ENCODE assay signal across 28 mouse cellular contexts in the genomic region with DNA sequence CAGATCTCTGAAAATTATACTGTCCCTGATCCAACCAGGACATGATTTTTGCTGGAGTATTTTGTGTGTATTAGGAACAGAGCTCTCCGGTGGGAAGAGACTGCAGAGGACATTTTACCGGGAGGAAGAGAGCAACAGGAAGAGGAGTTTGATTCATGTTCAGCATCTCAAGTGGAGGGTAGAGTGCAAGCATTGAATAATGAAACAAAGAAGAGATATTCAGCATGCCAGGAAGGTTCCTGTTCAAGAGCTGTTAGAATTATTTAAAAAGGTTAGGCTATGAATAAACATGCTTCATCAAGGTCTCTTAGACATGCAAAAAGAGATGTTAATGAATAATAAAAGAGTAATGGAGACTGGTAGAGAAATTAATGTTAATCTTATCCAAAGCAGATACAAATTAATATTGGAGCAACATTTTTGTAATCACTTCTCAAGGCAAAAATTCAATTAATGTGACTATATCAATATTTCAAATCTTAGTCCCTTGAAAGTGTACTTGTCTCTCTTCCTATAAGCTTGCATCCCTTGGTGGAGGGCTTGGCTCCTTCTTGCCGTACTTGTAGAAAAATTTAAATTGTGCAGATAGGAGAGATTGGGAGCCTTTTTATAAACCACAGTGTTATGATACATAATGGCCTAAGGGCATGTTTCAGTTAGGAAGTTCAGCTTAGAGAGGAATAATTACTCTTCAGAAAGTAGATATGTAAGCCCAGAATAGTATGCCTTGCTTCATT.
DNase-seq lines count a peak whose midpoint lies in the region; ATAC-seq and TF ChIP-seq lines count a peak whose summit lies in the region.
"Had no signal": no experiment of that assay in that cellular context is flagged by ENCODE, and none has a peak within 500 bp of the region (broad histone marks: within the 10 kb centered on the region; RNA-seq: fewer than 3 reads in every experiment).

No protein-coding gene starts in this region.

- TF ChIP-seq CTCF in layer of hippocampus, adult 2 months (conservative IDR thresholded peaks at IDR 0.05): no peak

- no peak overlapping the region for H3K4me2 ChIP-seq in forebrain, embryonic 16.5 days (ENCODE audit: low read length)
- H3K4me2 ChIP-seq in forebrain, embryonic 15.5 days (replicated peaks): no peak overlapping the region
- no peak overlapping the region for H3K4me2 ChIP-seq in midbrain, embryonic 13.5 days (replicated peaks)
- H3K4me2 ChIP-seq: embryonic facial prominence, embryonic 12.5 days had no signal

- H3K4me3 ChIP-seq in forebrain, embryonic 16.5 days (replicated peaks; ENCODE audit: low read length): no peak overlapping the region
- H3K4me3 ChIP-seq in forebrain, embryonic 15.5 days: no peak overlapping the region
- no peak overlapping the region for H3K4me3 ChIP-seq in layer of hippocampus, adult 2 months
- no peak overlapping the region for H3K4me3 ChIP-seq in midbrain, embryonic 13.5 days (replicated peaks)
- H3K4me3 ChIP-seq: embryonic facial prominence, embryonic 12.5 days; forebrain, embryonic 10.5 days; hindbrain, embryonic 10.5 days had no signal

- no peaks in the 10 kb centered on the region for H3K36me3 ChIP-seq in forebrain, embryonic 16.5 days (ENCODE audit: control insufficient read depth, insufficient read depth)
- H3K36me3 ChIP-seq in forebrain, embryonic 15.5 days: no peaks in the 10 kb centered on the region
- no peaks in the 10 kb centered on the region for H3K36me3 ChIP-seq in midbrain, embryonic 13.5 days
- H3K36me3 ChIP-seq: embryonic facial prominence, embryonic 12.5 days; forebrain, embryonic 10.5 days; G1E; hindbrain, embryonic 10.5 days had no signal

- no peak overlapping the region for H3K27ac ChIP-seq in forebrain, embryonic 16.5 days (ENCODE audit: low read length)
- no peak overlapping the region for H3K27ac ChIP-seq in forebrain, embryonic 15.5 days (replicated peaks)
- H3K27ac ChIP-seq in layer of hippocampus, adult 2 months: peak overlapping the region; percentile 56
- H3K27ac ChIP-seq in midbrain, embryonic 13.5 days: no peak overlapping the region
- H3K27ac ChIP-seq: embryonic facial prominence, embryonic 12.5 days; forebrain, embryonic 10.5 days; hindbrain, embryonic 10.5 days; liver, embryonic 14.5 days; macrophage; stomach, postnatal 0 days had no signal

- ATAC-seq in forebrain, embryonic 16.5 days: peak; percentile 33; the same call in 1 of the 2 replicates
- no peak for ATAC-seq in forebrain, embryonic 15.5 days (replicated peaks)
- ATAC-seq in midbrain, embryonic 13.5 days: peak; percentile 62; the same call in 1 of the 2 replicates

- H3K9ac ChIP-seq in forebrain, embryonic 16.5 days (replicated peaks; ENCODE audit: low read depth, low read length): no peak overlapping the region
- no peak overlapping the region for H3K9ac ChIP-seq in forebrain, embryonic 15.5 days (replicated peaks)
- H3K9ac ChIP-seq in midbrain, embryonic 13.5 days (replicated peaks): no peak overlapping the region
- H3K9ac ChIP-seq: embryonic facial prominence, embryonic 12.5 days; liver, embryonic 14.5 days had no signal

- no peak for DNase-seq in layer of hippocampus, adult 2 months (ENCODE audit: low spot score in 2 of 2)
- no peak for DNase-seq in layer of hippocampus, adult 8-10 months (ENCODE audit: low spot score in 2 of 2)
- no peak for DNase-seq in kidney, postnatal 25 days
- DNase-seq in right cerebral cortex, postnatal 36 days (ENCODE audit: low spot score in 2 of 2): no peak
- DNase-seq: adrenal gland, postnatal 10 days; cerebellum, adult 11-12 months; cerebellum, adult 9-11 months; embryo, embryonic 11 days; gastrocnemius, postnatal 10 days; heart, postnatal 14 days; kidney, adult 11 months; kidney, postnatal 14 days; liver; lung, adult 2 months; lung, postnatal 10 days; right cerebral cortex, postnatal 25 days; thymus, adult 18-20 months; thymus, postnatal 25 days had no signal

- H3K4me1 ChIP-seq in forebrain, embryonic 16.5 days (replicated peaks; ENCODE audit: control insufficient read depth, insufficient read depth, low read length): no peaks in the 10 kb centered on the region
- no peaks in the 10 kb centered on the region for H3K4me1 ChIP-seq in forebrain, embryonic 15.5 days
- no peaks in the 10 kb centered on the region; the same call in 1 of the 2 replicates for H3K4me1 ChIP-seq in midbrain, embryonic 13.5 days (replicated peaks)
- H3K4me1 ChIP-seq: embryonic facial prominence, embryonic 12.5 days; forebrain, embryonic 10.5 days; hindbrain, embryonic 10.5 days had no signal

- no peaks in the 10 kb centered on the region for H3K27me3 ChIP-seq in forebrain, embryonic 16.5 days (replicated peaks; ENCODE audit: control insufficient read depth, insufficient read depth, low read length)
- no peaks in the 10 kb centered on the region for H3K27me3 ChIP-seq in forebrain, embryonic 15.5 days
- no peaks in the 10 kb centered on the region for H3K27me3 ChIP-seq in midbrain, embryonic 13.5 days
- H3K27me3 ChIP-seq: embryonic facial prominence, embryonic 12.5 days had no signal

- H3K9me3 ChIP-seq in forebrain, embryonic 16.5 days (ENCODE audit: control insufficient read depth, low read length): no peaks in the 10 kb centered on the region
- H3K9me3 ChIP-seq in forebrain, embryonic 15.5 days: no peaks in the 10 kb centered on the region
- no peaks in the 10 kb centered on the region for H3K9me3 ChIP-seq in midbrain, embryonic 13.5 days
- H3K9me3 ChIP-seq: embryonic facial prominence, embryonic 12.5 days; forebrain, embryonic 10.5 days; hindbrain, embryonic 10.5 days had no signal

- 55% methylated on average over 3 of the region's 3 CpGs for WGBS in forebrain, embryonic 16.5 days
- 52% methylated on average over 3 of the region's 3 CpGs for WGBS in forebrain, embryonic 15.5 days
- 56% methylated on average over 3 of the region's 3 CpGs for WGBS in midbrain, embryonic 13.5 days
